Mouse (Mus musculus) liver, embryonic 14.5 days (tissue): Measurements from ENCODE around the gene Igfbp4.

ENCODE experiments used
- CTCF ChIP-seq: IDR thresholded peaks from 2 replicates; pipeline ENCODE4 v1.5.1; 2016; ENCODE audit warnings: antibody characterized with exemption, low read depth, control low read depth
- EP300 ChIP-seq: IDR thresholded peaks from 2 replicates; pipeline ENCODE4 v1.6.1; 2016; ENCODE audit warnings: antibody characterized with exemption, low read depth

DNA sequence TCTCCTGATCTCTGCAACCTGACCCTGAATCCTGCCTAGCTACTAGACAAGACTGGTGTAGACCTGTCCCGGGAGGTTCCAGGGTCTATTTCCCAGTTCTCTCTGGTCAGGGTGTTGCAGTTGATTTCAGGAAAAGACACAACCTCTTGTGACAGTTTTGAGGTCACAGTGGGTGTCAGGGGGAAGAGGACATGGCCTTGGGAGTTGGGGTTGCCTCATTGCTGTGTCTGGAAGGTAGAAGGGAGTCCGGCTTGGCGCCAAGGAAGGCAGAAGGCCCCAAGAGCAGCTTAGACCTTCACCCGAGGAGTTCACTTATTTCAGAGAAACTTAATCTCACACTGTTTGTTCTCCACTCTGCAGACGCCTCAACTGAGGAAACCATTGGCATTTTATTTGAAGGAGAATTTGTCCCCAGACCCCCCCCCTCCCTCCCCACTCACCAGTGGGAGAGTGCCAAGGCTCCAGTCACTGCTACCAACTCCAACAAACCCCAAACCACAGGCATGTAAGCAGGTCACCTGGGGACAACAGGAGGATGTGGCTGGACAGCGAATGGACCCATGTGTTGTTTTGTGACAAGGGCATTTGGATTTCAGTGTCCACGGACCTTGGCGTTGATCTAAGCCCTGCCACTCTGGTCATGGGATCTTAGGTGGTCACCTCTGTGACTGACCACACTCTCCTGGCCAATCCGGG lies 61.7 kb downstream of the Igfbp4 start:
- no peak for TF ChIP-seq CTCF
- TF ChIP-seq EP300: no peak
